Mouse (Mus musculus) kidney, postnatal 10 days (tissue): ENCODE measurements around the gene Srl.
A peak's percentile ranks its signal among the peaks of the same experiment; 100 is the strongest.
"Not testable (repeated sequence)": the region's sequence is repeated elsewhere in the genome, so short reads cannot be mapped to it uniquely, and the experiment has no call there.

Experiments used
- DNase-seq: peaks from one replicate; pipeline ENCODE4 v3.0.0; 2021; ENCODE audit warnings: mixed read lengths

Srl gene

DNA sequence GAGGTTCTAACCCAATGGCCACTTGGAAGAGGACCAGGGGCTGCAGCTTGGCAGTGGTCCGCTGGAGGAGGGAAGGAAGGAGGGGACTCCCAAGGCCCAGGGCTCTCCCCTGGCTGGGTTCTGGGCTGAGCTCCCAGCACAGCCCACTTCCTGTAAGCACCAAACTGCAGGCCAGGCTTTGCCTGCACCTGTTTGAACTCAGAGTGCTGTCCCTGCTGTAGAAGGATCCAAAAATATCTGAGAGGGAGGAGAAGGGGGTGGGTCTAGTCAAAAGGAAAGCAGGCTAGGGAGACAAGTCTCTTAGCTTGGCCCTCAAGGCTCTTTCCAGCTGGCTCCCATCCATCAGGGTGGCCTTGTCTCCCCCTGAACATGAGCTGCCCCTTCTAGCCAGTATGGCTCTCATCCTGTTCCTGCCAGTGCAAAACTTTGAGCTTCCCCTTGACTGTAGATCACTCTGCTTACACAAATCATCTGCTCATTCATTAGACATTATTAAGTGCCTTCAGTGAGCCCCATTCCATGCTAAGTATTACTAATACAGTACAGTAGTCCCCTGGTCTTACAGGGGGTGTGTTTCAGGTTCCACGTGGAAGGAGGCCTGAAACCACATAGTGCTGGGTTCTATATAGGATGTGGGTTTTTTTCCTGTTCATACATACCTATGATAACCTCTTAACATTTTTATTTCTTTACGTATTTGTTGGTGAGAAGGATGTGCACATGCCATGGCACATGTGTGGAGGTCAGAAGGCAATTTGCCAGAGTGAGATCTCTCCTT is 28.8 kb downstream of the Srl start:
- peak; percentile 63 for DNase-seq

DNA sequence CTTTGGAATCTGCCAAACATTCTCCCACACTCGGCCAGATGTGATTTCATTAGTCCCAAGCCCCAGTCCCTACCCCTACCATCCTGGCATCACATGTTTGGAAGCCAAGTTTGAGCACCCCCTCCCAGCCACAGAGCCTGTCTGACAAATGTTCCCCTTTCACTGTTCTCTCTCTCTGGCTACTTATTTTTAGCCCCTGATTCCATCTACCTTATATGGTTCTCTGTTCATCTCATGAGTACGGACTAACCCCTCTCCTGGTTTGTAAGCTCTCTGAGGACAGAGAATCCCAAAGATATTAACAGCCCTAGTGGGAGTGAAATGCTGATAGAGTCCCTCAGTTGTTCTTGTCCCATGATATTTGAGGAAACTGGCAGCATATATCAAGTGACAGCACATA is 30.2 kb downstream of the Srl start:
- no peak for DNase-seq

DNA sequence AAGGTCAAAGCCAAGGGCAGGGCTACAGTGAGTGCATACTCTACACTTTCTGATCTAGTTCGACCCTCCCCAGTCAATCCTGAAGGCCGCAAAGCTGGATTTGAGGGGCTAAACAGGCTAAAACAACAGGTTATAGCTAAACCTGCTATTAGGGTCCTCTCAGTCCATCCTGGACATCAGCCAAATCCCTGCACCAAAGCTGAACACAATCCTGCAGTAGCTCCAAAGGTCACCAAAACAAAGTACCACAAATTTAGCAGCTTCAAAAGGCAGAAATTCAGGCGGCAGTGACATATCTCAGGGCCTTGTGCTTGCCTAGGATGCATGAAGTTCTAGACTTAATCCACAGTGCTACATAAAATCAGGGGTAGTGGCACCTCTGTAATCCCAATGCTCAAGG is 35.4 kb downstream of the Srl start:
- peak; percentile 51 for DNase-seq

DNA sequence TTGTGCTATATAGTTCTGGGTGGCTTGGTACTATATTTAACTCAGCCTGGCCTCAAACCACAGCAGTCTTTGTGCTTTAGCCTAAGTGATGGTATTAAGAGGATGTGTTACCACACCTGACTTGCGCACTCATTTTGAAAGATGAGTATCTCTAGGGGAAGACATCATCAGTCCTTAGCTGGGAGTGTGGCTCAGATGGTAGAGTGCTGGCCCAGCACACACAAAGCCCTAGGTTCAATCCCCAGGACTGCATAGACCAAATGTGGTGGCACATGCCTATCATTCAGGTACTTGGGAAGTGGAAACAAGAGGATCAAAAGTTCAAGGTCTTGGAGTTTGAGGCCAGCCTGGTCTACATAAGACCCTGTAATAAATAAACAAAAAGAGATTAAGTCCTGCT is 38.1 kb downstream of the Srl start:
- DNase-seq: no peak

DNA sequence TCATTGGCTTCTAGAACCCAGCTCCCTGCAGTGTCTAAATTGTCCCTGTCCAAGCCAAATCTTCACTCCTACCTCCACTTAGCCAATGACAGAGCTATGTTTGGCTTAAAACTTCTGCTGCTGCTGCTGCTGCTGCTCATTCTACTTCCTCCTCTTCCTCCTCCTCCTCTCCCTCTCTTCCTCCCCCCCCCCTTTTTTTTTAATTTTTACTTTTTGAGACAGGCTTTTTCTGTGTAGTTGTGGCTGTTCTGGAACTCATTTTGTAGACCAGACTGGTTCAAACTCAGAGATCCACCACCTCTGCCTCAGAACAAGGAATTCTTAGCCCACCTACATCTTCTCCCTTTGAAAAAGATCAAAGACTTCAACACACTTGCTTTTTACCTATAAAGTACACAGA is 39.0 kb downstream of the Srl start:
- DNase-seq: no peak

DNA sequence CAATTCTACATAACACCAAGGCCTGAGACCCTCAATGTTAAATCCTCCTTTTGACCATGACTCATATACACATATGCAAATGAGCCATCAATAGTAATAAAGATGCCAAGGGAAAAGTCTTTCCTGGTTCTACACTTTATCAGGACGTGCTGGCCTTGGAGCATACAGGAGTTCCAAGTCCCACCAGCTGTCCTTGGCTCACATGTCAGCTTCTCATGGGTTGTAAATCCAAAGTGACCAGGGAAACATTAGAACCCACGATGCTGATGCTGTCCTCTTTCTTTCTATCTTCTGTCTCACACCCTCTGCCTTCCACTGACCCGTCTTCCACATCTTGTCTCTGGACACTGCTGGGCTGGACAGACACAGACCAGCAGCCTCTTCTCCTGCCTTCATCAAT is 39.9 kb downstream of the Srl start:
- DNase-seq: no peak

DNA sequence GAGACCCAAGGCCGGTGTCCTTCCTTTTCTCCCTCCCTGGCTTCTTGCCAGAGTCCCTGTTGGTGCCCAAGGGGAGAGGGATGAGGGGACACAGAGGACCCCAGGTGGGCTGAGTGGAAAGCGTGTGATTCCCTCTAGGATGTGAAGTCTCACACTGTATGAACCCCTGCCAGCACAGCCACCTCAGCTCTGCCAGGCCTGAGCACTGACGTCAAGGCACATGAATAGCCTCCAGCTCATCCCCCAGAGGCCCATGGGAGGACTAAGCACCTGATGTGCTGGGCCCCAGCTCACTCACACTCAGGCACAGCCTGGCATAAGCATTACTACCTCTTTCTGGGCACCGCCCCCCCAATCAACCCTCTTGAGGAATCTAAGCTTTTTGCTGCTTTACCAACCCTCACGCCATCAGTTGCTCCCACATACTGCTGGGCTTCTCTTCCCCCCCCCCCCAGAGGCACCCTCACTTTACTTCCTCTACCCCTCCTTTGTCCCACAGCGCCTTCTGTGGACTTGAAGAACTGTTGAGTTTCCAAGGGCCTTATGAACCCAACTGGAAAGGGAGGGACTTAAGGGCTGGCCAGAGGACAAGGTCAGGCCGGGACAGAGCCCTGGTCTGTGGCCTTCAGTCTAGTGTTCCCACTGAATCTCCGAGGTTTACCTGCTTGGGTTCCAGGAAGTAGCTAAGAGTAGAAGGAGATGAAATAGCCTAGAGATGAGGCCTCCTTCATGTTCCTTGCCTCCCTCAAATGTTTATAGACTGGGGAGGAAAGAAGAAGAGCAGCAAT is 40.8 kb downstream of the Srl start:
- DNase-seq: no peak

DNA sequence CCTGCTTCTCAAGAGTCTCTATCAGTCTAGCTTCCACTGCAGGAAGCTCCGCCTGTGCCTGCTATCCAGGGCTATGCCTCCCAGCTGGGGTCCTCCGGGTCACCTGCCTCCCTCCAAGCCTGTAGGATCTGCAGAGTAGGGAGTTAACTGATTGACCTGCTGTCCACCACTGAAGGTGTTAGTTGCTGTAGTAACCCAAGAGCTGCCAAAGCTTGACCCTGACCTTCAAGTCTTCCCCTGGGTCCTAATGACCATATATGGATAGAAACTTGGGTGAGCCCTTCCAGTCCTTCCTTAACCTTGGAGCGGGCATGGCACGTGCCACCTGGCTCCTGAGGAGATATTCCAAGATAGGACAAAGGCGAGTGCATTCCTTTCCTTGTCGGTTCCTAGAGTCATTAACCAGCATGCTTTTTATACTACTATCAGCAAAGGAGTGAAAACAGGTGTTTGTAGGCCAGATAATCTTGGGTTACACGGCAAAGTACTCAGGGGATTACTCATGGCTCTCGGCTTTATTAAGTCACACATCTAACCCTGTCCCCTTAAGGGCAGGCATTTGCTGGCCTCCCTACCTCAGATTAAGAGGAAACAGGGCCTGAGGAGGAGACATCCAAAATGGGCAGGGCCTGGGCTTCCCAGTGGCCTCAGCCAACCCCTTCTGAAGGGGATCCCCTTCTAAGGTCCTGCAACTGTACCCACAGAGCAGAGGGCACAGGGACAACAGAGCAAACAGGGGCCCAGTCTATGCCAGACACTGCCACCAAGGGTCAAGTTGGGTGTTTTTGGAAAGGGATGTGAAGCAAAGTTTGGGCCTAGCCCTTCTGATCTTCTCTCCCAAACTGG is 43.6 kb downstream of the Srl start:
- DNase-seq: peak; percentile 52

DNA sequence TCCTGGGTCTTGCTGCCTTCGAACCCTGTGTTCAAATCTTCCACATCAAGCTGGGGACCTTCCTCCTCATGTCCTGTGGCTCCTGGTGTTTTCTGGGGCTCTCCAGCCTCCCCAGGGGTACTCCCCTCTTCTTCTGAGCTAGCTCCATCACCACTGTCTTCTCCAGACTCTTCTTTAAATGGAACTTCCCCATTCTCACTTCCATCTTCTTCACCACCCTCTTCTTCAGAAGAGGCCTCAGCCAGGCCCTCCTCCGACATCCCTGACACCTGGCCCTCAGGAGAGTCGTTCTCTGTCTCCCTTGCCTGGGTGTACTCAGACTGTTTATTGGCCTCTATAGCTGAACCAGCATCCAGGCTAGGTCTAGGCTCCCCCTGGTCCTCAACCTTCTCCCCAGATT is 45.1 kb downstream of the Srl start:
- DNase-seq: no peak

DNA sequence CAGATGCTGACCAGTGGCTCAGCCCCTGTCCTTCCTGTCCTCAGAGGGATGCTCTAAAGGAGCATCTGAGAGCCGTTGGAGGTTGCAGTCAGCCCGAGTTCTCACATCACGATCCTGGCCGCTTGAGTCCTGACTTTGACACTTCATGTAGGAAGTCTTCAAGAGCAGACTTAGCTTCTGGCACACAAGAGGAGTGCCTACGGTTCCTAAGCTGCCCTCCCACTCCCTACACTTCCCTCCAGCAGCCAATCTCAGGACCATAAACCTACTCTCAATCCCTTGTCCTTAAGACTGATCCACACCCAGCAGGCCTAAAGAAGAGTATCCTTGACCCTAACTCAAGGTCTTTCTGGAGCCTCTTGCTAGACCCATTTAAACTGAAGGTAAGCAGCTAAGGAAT is 45.8 kb downstream of the Srl start:
- peak; percentile 72 for DNase-seq

DNA sequence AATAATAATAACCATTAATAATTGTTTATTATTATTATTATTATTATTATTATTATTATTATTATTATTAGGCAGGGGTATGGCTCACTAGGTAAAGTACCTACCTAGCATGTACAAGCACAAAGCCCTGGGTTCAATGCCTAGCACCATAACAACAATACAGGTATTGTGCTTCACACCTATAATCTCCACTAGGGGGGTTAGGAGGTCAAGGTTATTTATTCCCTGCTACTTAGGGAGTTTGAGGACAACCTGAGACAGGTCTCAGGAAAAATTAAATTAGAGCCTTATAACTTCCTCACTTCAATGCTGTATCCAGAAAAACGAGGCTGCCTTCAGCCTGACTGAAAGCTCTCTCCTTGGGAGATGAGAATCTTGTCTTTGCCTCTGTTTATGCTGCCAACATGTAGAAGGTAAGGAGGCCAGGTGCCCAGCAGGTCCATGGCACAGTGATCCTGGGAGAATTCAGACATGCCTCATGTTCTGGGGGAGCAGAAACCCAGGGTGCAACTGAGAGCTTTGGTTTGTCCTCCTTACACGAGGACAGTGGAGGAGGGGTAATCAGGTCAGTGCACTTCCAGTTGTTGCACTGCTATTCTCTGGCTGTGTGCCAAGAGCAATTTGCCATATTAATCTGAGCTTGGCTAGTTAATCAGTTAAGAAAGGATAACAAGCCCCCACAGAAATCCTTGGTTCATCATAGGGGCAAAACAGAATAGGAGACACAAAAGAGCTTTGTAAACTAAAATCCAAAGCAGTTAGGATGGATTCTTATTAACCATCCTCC is 48.6 kb downstream of the Srl start:
- DNase-seq: peak; percentile 66

DNA sequence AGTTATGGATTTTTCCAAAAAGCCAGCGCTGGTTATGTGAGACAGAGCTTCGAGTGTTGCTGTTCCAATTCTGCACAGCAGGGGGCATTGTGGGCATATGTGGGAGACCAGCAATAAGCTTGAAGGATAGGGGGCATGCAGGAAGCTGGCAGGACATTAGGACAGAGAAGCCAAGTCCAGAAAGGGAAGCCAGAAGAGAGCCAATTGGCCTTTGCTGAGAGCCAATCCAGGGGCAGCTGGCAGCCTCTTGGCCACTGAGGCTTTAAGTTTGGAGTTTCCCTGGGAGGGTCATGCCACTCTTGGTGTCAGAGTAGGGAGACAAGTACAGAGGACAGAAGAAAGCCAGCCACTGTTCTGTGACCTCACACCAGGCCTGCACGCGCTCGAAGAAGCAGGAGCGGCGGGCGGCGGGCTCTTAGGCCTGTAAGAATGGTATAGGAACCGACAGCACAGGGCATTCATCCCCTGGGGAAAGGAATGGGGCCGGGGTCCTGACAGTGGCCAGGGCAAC is 52.4 kb downstream of the Srl start:
- DNase-seq: peak; percentile 95

DNA sequence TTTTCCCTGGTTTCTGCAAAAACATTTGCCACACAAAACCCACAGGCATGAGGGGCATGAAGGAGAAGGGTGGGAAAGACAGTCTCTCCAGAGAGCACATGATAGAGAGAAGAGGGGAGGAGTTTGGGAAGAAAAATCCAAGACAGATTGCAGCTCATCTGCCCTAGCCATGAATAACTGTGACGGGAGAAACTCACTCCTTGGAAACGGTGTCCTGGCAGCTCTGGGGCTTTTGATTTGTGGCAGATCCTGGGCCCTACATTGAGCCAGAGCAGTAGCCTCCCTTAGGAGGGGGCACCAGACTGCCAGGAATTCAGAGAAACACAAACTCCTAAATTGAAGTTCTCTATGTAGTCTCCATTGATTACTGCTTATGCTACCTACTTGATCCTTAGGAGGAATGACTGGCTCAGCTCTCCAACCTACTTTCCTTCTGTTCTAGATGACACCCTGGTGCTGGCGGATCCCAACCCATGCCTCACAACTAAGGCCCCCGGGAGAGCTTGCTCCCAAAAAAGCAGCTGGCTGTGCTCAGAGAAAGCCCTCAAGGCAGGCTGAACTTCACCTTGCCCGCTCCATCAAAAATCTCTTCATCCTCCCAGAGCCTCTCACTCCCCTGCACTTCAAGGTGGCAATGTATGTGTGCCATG is 60.9 kb downstream of the Srl start:
- no peak for DNase-seq

DNA sequence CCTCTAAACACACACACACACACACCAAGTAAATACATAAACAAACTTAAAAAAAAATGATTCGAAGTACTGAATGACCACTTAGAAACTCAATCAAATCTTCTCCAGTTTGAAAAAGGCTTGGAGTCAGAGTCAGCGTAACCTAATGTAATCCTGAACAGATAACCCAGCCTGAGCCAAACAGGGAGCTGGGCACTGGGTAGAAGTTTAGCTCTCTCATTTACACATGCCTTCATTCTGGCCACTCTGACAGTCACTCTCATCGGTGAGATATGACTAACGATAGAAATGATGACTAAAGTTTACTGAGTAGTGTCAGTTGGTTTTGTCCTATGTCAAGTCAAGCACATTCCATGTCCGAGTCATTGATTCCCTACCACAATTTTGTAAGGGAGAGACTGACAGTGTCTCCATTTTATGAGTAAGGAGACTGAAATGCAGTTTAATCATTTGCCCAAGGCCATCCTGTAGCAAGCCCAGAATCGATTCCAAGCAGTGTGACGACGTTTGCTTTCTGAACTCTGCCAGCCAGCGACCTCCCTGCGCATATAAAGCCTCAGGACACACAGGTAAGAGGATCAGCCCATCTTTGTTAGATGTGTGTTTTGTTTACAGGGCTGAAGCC is 63.9 kb downstream of the Srl start:
- peak; percentile 25 for DNase-seq

DNA sequence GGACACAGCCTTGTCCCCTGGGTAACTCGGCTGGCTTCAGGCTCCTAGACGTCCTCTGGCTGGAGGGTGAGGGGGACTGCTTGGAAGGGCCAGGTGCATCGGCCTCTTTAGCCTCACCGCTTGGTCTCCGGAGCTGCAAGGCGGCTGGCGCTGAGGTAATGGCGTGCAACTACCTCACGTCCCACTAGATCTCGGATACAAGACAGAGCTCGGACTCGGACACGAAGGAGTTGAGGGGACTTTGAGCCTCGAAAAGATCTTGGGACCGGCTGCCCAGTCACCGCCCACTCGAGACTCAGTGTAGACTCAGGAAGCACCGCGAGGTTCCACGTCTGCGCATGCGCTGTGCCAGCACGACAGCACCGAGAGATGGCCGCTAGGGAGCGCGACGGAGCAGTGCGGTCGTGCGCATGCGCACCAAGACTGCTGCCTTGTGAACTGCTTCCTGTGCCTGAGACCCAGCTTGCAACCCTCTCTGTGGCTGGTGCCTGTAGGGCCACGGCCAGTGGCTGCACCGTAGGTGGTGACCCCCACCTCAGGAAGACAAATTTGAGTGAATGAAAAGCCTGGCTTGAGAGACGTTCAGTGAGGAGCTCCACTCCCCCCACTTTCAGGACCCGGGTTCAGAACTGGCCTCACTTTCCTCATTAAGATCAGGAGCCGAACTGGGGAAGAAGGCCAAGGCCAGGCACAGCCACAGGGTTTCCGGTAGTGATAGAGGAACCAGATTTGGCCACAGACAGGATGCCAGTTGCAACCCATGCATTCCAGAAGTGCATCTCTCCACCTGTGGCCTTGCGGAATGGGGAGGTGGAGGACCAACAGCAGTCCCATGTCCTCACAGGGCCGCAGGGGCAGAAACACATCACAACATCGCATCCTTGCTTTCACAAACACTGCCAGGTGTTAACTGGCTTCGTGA is 66.5 kb downstream of the Srl start:
- peak; percentile 96 for DNase-seq

DNA sequence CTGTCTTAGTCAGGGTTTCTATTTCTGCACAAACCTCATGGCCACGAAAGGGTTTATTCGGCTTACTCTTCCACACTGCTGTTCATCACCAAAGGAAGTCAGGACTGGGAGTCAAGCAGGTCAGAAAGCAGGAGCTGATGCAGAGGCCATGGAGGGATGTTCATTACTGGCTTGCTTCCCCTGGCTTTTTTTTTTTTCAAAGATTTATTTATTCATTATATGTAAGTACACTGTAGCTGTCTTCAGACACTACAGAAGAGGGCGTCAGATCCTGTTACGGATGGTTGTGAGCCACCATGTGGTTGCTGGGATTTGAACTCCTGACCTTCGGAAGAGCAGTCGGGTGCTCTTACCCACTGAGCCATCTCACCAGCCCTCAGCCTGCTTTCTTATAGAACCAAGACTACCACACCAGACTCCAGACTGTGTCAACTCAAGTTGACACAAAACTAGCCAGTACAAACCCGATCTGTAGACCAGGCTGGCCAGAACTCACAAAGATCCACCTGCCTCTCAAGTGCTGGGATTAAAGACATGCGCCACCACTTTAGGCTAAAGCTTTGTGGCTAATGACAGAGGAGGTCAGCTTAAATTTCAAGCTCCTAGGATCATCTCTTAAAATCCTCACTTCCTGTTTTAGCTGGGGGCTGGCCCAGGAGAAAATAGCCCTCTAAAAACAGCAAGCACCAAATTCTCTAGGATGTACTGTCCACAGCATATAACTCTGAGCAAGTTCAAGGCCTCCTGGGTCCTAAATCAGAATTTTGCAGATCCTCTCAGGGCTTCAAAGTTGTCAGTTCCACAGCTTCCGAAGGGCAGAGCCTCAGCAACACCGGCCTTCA is 67.4 kb downstream of the Srl start:
- DNase-seq: not testable (repeated sequence)

DNA sequence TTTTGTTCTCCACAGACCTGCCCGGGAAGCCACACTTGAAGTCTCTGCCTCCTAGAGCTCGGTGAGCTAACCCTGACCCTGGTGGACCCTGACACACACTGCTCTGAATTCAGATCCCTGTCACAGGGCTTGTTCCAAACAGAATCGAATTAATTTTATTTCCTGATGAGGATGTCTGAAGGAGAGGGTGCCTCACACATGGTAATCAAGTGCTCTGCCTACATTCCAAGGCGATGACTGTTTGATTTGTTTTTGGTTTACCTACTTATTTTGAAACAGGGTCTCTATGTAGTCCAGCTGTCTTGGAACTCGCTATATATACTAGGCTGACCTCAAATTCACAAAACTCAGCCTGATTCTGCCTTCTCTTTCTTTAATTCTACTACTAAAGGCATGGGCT is 68.4 kb downstream of the Srl start:
- DNase-seq: no peak

DNA sequence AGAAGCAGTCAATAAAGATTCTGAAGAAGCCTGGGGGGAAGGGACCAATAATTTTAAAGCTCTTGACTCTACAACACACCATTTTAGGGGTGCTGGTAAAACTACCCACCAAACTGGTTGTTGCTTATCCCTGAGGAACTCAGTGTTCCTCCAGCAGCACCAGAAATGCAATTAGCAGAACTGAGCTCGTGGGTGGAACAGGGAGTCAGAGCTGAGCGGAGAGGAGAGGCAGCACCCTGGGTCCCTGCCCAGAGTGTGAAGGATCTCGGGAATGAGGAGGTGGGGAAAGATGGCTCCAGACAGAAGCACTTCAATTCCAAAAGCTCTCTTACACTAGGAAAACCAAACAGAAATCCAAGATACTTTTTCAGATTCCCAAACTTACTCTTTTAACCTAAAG is 68.9 kb downstream of the Srl start:
- DNase-seq: peak; percentile 26
